Mouse (Mus musculus) liver, embryonic 16.5 days (tissue): Measurements from ENCODE around the gene Gm9747. TPM values are rescaled to one million over a fixed set of nuclear protein-coding genes. Genes with fewer than 3 reads are reported as not detected.

Experiments
- ATAC-seq: fragments of 200-750 bp; cut with Nextera tagmentation; 2 replicates; pipeline ENCODE4 v1.8.0; 2017; ENCODE audit warnings: low read depth, mild to moderate bottlenecking, moderate number of reproducible peaks, moderate library complexity
- H3K27ac ChIP-seq: fragments of 300-500 bp; sonication (generic); 2 replicates; pipeline ENCODE4 v1.5.1; 2014; ENCODE audit warnings: mild to moderate bottlenecking, low read length
- H3K27me3 ChIP-seq: fragments of 300-500 bp; sonication (generic); 2 replicates; pipeline ENCODE4 v1.6.1; 2014; ENCODE audit warnings: low read depth, low read length, mixed read lengths; ENCODE audit not compliant: control insufficient read depth, insufficient read depth
- H3K36me3 ChIP-seq: fragments of 300-500 bp; sonication (generic); 2 replicates; pipeline ENCODE4 v1.6.1; 2014; ENCODE audit warnings: mild to moderate bottlenecking; ENCODE audit not compliant: control insufficient read depth, insufficient read depth
- H3K4me1 ChIP-seq: fragments of 300-500 bp; sonication (generic); 2 replicates; pipeline ENCODE4 v1.6.1; 2014; ENCODE audit warnings: low read depth, low read length, mixed read lengths; ENCODE audit not compliant: control insufficient read depth
- H3K4me2 ChIP-seq: fragments of 300-500 bp; sonication (generic); 2 replicates; pipeline ENCODE4 v1.6.1; 2014; ENCODE audit warnings: low read depth, low read length, mixed read lengths
- H3K4me3 ChIP-seq: fragments of 300-500 bp; sonication (generic); 2 replicates; pipeline ENCODE4 v1.5.1; 2014; ENCODE audit warnings: low read depth, mild to moderate bottlenecking, low read length
- H3K9ac ChIP-seq: fragments of 300-500 bp; sonication (generic); 2 replicates; pipeline ENCODE4 v1.6.1; 2014; ENCODE audit warnings: low read depth, low read length
- H3K9me3 ChIP-seq: fragments of 300-500 bp; sonication (generic); replicated peaks from 2 replicates; pipeline ENCODE4 v1.6.1; 2016; ENCODE audit warnings: low read length; ENCODE audit not compliant: control insufficient read depth
- WGBS: fragments of 180-500 bp; shearing (Covaris S2); extraction: QIAGEN DNeasy Blood & Tissue Kit; methylation state at CpG from one replicate; pipeline ENCODE4 v1.1.7; 2014; ENCODE audit not compliant: insufficient replicate concordance; 5-methylcytosine and 5-hydroxymethylcytosine counted together
- polyA plus RNA-seq: library from polyadenylated mRNA; unstranded; fragments of >200 nt; fragmentation: Nextera tagmentation; extraction: Ambion mirVana; gene quantifications from 2 replicates; pipeline ENCODE4 v1.2.1, GENCODE M21; 2015

The Gm9747 gene
- polyA plus RNA-seq, 1 experiment from 2014 or later = 6.6 TPM

DNA sequence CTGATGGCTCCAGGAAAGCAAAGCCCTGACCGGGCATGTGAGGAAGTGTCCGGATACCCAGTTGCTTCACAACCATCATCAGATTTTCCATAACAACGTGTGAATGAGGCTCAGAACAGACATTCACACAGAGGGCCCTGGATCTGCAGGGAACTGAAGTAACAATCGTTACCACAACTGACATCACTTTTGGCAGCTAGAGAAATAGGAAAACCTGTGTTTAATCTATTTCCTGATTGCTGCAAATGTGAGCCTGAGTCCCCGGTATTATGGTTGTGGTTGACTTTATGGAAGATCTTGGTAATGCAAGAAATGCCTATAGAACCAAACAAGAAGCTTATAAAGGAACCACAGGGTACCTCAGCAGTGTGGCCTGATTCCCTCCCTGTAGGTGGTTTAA, 12.1 kb downstream of the Gm9747 start:
- Histone ChIP-seq H3K9ac (no peak overlapping the region), H3K36me3 (no peaks in the 10 kb centered on the region), H3K4me3 (no peak overlapping the region), H3K9me3 (no peaks in the 10 kb centered on the region), H3K27ac (no peak overlapping the region), H3K27me3 (no peaks in the 10 kb centered on the region), H3K4me1 (no peaks in the 10 kb centered on the region), H3K4me2 (no peak overlapping the region)
- ATAC-seq = no peak
- WGBS = 43% methylated on average over 5 of the region's 5 CpGs

DNA sequence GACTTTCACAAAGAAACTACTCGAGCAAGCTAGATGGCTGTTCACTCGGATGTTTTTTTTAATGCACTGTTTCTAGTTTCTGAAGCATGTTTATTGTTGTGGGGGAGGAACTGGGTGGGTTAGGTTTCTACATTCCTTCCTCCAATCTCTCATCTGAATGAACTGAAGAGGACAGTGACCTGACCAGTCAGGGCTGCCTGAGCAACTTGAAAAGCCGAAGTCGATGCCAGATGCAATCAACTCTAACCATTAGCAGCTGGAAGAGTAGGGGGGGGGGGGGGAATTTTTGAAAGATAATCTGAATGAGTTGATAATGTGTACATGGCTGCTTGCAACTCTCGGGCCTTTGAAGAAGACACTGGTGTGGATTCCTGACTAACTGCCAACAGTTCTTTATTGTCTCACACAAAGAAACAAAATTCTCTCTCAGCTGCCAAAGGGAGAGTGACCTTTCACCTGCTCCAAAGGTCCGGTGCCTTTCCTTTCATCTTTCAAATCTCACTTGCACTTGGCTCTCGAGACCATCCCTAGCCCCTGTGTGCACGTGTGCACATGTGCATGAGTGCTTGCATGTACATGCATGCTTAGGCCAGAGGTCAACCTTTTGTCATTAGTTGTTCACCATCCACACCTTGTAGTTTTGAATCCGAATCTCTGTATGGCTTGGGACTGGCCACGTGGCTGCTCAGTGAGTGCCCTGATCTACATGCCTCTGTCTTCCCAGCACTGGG, 14.5 kb downstream of the Gm9747 start:
- H3K9ac ChIP-seq = no peak overlapping the region
- H3K27me3 ChIP-seq = no peaks in the 10 kb centered on the region
- H3K9me3 ChIP-seq = no peaks in the 10 kb centered on the region
- H3K36me3 ChIP-seq = no peaks in the 10 kb centered on the region
- H3K4me3 ChIP-seq = no peak overlapping the region
- WGBS = 55% methylated on average over 10 of the region's 10 CpGs
- H3K4me1 ChIP-seq = no peaks in the 10 kb centered on the region
- H3K27ac ChIP-seq = no peak overlapping the region
- H3K4me2 ChIP-seq = no peak overlapping the region
- peak; percentile 53 for ATAC-seq

DNA sequence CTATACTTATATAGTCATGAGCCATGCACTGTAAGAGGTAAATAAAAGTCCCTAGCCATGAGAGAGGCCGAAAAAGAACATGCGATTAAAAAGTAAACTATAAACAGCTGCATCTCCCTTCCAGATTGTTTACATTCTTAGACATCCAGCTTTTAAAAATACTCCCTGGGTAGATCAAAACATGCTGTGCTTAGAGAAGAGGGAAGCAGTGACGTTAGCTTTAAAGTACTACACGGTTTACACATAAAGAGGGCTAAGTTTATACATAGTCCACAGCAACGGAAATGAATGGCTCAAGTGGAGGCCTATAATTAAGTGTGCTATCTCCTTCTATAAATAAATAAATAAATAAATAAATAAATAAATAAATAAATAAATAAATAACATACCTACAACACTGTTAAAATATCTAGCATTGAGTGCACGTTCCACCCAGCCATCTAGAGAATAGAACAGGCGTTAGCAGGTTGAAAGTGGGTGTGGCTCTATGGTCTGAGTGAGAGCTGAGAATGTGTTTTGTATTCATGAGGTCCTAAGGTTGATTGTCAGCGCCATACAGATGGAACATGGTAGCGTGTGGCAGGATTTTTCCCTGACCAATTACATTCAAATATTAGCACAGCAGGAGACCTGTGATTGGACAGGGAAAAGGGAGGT, 21.0 kb downstream of the Gm9747 start:
- H3K36me3 ChIP-seq = no peaks in the 10 kb centered on the region
- no peak overlapping the region for H3K4me3 ChIP-seq
- no peak for ATAC-seq
- H3K9me3 ChIP-seq = no peaks in the 10 kb centered on the region
- no peak overlapping the region for H3K9ac ChIP-seq
- H3K27me3 ChIP-seq = no peaks in the 10 kb centered on the region
- no peak overlapping the region for H3K27ac ChIP-seq
- H3K4me2 ChIP-seq = no peak overlapping the region
- 71% methylated on average over 9 of the region's 9 CpGs for WGBS
- H3K4me1 ChIP-seq = no peaks in the 10 kb centered on the region

DNA sequence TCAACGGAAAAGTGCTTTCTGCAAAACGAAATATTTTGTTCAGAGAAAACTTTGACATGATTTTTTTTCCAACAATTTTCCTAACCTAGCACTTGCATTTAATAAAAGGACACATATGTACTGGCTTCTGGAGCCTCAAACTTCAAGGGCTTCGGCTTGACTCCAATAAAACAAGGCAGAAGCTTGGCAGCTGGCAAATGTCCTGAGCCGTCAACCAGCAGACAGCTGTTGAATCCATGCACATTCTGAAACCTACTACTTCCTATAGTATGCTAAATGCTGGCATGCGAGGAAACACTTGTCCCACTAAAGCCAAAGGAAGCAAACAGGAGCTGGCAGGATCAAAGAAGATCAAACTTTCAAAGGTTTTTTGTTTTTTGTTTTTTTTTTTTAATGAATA, 24.5 kb downstream of the Gm9747 start:
- H3K4me1 ChIP-seq = no peaks in the 10 kb centered on the region
- no peak overlapping the region for H3K9ac ChIP-seq
- H3K4me3 ChIP-seq = no peak overlapping the region
- no peaks in the 10 kb centered on the region for H3K9me3 ChIP-seq
- no peaks in the 10 kb centered on the region for H3K36me3 ChIP-seq
- no peak overlapping the region for H3K27ac ChIP-seq
- ATAC-seq = no peak
- 51% methylated on average over 5 of the region's 5 CpGs for WGBS
- no peaks in the 10 kb centered on the region for H3K27me3 ChIP-seq
- no peak overlapping the region for H3K4me2 ChIP-seq

DNA sequence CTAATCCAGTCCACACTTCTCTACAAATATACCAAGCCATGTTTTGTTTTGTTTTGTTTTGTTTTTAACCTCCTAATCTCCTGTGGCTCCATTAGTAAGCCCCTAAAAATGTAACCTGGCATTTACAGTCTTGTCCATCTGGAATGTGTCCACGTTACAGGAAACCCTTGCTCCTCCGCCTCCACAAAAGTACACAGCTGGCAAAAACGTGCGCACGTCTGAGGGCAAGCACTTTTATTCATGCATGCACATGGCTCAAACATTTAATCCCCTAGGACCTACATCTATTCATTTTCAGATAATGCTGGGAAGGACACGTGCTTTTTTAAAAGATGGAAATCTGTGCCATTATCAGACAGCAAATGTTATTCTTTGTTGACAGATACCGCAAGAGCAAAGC, 25.4 kb downstream of the Gm9747 start:
- H3K27ac ChIP-seq = no peak overlapping the region
- no peak overlapping the region for H3K4me2 ChIP-seq
- no peaks in the 10 kb centered on the region for H3K9me3 ChIP-seq
- 62% methylated on average over 7 of the region's 7 CpGs for WGBS
- no peaks in the 10 kb centered on the region for H3K27me3 ChIP-seq
- no peak overlapping the region for H3K9ac ChIP-seq
- H3K36me3 ChIP-seq = no peaks in the 10 kb centered on the region
- ATAC-seq = no peak
- no peaks in the 10 kb centered on the region for H3K4me1 ChIP-seq
- H3K4me3 ChIP-seq = no peak overlapping the region

DNA sequence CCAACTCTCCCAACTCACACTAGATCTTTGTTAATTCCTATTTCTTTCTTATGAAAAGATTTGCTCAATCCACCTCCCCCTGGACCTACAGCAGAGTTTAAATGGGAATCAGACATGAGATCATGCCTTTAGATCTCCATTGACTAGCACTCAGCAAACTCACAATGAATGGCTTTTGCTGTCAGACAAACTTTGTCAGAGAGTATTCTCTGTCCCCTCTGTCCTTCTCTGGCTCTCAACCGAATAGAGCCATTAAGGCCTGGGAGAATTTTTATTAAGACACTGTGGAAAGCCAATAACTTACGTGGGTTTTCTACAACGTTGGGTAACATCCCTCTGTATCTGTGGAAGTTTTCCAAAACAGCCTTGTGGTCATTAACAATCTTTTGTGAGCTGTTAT, 27.1 kb downstream of the Gm9747 start:
- H3K9me3 ChIP-seq = no peaks in the 10 kb centered on the region

DNA sequence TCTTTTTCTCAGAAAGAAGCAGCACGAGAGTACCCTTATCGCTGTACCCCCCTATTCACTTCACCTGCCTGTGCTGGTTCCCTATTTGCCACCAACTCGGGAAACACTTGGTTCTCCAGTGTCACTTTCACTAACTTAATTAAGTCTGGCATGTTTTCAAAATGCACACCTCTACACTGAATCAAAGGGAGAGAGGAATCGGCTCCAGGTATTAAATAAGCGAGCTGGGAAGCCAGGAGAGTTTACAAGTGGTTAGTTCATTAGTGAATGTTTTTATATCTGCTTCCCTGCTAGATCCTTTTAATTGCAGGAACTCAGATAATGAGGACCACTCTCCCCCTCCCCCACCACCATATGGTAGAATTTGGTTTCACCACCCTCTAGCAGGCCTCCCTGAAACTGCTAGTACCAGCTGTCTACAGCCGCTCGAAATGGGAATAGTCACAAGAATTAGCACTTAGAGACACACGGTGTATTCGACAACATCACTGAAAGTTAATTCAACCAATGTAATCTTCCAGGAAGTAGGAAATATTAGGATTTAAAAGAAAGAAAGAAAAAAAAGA, 28.2 kb downstream of the Gm9747 start:
- H3K4me3 ChIP-seq = no peak overlapping the region
- H3K9ac ChIP-seq = no peak overlapping the region
- no peaks in the 10 kb centered on the region for H3K27me3 ChIP-seq
- WGBS = 53% methylated on average over 9 of the region's 9 CpGs
- H3K27ac ChIP-seq = no peak overlapping the region
- no peaks in the 10 kb centered on the region for H3K9me3 ChIP-seq
- H3K4me2 ChIP-seq = no peak overlapping the region
- no peak for ATAC-seq
- no peaks in the 10 kb centered on the region for H3K4me1 ChIP-seq
- H3K36me3 ChIP-seq = no peaks in the 10 kb centered on the region

More for the DNA sequence above, 27.1 kb downstream of the Gm9747 start:
- Histone ChIP-seq H3K9ac (no peak overlapping the region), H3K4me2 (no peak overlapping the region), H3K36me3 (no peaks in the 10 kb centered on the region), H3K27me3 (no peaks in the 10 kb centered on the region), H3K27ac (no peak overlapping the region), H3K4me3 (no peak overlapping the region), H3K4me1 (no peaks in the 10 kb centered on the region)
- ATAC-seq = no peak
- WGBS = 59% methylated on average over 3 of the region's 3 CpGs

DNA sequence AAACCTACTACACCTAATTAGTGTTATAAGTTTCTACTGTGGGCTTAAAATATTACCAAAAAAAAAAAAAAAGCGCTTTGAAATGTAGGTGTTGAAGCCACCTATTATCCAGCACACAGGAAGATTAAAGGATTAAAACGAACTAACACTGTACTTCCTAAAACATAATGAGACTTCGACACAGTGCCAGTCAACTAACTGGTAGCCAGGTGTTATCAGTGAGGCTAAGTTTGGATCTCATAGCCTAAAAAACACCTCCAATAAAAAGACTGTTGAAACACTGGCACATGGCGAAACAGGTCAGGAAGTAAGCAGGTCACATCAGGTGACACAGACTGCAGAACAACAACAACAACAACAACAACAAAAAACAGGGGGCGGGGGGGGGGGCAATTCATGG, 28.7 kb downstream of the Gm9747 start:
- no peak overlapping the region for H3K4me2 ChIP-seq
- no peaks in the 10 kb centered on the region for H3K36me3 ChIP-seq
- H3K9ac ChIP-seq = no peak overlapping the region
- H3K4me1 ChIP-seq = no peaks in the 10 kb centered on the region
- no peaks in the 10 kb centered on the region for H3K27me3 ChIP-seq
- H3K4me3 ChIP-seq = no peak overlapping the region
- no peak for ATAC-seq
- WGBS = 52% methylated on average over 5 of the region's 5 CpGs
- H3K9me3 ChIP-seq = no peaks in the 10 kb centered on the region
- no peak overlapping the region for H3K27ac ChIP-seq

DNA sequence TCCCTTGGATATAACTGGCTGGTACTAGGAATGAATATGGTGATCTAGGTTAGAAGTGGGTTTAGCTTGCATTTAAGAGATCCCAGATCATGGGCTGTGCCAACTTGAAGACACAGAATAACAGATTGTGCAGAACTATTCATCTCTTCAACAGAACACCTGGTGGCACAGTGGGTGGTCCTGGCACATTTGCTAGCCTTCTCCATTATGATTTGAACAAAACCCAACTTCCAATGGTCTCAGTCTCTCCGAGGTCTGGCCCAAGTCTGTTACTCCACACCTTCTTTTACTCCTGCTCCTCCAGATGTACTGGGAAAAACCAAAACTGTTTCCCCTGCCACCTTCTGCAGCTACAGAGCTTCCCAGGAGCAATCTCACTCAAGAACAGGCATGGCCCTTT, 29.4 kb downstream of the Gm9747 start:
- no peaks in the 10 kb centered on the region for H3K36me3 ChIP-seq
- no peak overlapping the region for H3K4me2 ChIP-seq
- no peak overlapping the region for H3K4me3 ChIP-seq
- no peaks in the 10 kb centered on the region for H3K9me3 ChIP-seq
- ATAC-seq = no peak
- WGBS = 43% methylated on average over 1 of the region's 1 CpGs
- no peak overlapping the region for H3K27ac ChIP-seq
- no peaks in the 10 kb centered on the region for H3K4me1 ChIP-seq
- H3K9ac ChIP-seq = no peak overlapping the region
- H3K27me3 ChIP-seq = no peaks in the 10 kb centered on the region
